Mouse (Mus musculus) 3134 (cell line): ENCODE results near the gene Evi5.

Experiments
- DNase-seq: peaks from one replicate; pipeline ENCODE4 v3.0.0-alpha.2; 2011; ENCODE audit warnings: low spot score; ENCODE audit not compliant: insufficient read length; ENCODE audit errors: extremely low read depth

The Evi5 gene

DNA sequence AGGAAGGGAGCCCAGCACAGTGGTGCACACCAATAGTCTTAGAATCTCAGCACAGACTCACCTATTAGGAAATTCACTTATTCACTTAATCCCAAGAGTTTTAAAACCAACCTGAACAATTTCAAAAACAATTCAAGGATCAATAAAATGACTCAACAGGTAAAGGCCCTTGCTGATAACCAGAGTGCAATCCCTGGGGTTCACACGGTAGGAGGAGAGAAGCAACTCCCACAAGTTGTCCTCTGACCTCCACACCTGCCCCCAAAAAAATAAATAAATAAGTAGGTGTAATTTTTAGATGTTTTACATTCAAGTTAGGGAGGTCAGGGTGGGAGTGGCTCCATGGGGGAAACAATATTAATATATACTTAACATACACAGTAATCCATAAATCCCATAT lies 52.4 kb downstream of the Evi5 start:
- no peak for DNase-seq

DNA sequence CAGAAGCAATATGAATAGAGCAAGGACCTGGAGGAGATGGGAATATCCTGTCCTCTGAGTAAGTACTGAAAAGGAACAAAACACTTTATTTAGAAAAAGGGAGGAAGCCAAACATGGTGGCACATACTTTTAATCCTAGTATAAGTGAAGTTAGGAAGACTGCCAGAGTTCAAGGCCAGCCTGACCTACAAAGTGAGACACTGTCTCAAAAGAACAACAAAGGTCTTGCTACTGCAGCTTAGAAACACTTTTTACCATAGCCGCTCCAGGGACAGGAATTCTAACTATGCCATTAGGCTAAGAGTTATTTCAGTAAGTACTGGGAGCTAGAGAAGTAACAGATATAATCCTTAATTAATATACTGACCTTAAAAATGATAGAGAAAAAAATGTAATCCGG lies 60.3 kb downstream of the Evi5 start:
- DNase-seq: no peak

GRCm38 (mm10) chr5:107807496-107807895 lies 67.4 kb downstream of the Evi5 start:
- DNase-seq: no peak

DNA sequence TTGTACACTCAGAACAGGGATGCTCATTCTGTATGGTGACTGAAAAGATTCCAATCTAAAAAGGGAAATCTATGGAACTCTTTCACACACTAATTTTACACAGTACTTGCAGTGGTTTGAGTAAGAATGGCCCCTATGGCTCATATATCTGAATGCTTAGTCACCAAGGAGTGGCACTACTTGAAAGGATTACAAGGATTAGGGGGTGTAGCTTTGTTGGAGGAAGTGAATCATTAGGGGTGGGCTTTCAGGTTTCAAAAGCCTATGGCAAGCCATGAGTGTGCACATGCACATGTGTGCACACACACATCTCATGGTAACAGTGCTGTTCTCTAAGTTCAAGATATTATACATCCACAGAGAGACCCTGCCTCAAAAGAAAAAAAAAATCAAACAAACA lies 72.3 kb downstream of the Evi5 start:
- peak; percentile 19 for DNase-seq

DNA sequence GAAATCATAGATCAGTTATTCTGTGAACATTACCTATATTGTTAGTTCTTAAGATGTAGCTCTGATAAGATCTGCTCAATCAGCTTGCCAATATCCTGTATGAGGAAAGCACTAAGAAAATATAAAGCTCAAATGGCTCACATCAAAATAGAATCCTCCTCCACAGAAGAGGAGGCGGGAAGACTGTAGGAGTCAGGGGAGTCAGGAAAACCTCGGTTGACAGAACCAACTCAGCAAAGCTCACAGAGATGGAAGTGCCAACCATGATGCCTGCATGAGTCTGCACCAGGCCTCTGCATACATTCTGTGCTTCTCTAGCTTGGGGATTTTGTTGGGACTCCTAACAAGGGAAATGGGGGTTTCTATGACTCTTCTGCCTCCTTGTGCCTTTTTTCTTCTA lies 73.7 kb downstream of the Evi5 start:
- no peak for DNase-seq

- DNase-seq: no peak
Observed at GRCm38 (mm10) chr5:107798290-107798689, 76.6 kb downstream of the Evi5 start.

- DNase-seq: no peak
Observed at GRCm38 (mm10) chr5:107793927-107794326, 81.0 kb downstream of the Evi5 start.

DNA sequence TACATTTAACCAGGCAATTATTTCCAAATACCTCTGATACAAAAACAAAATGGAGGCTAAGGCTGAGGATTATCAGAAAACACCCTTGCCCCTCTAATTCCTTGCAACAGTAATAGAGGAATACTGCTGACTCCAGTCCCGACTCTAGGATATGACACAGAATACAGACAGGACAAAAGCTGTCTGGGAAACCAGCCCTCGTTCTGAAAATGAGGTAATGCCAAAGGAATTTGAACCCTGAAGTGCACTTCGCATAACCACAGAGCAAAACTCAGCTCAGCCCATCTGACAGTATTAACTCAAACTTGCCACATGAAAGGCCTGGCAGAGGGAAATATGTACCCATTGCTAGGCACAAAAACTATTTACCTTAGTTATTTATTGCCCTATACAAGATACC lies 81.6 kb downstream of the Evi5 start:
- DNase-seq: peak; percentile 42

- no peak for DNase-seq
Observed at GRCm38 (mm10) chr5:107792516-107792915, 82.4 kb downstream of the Evi5 start.

- no peak for DNase-seq
Observed at GRCm38 (mm10) chr5:107791966-107792365, 82.9 kb downstream of the Evi5 start.

DNA sequence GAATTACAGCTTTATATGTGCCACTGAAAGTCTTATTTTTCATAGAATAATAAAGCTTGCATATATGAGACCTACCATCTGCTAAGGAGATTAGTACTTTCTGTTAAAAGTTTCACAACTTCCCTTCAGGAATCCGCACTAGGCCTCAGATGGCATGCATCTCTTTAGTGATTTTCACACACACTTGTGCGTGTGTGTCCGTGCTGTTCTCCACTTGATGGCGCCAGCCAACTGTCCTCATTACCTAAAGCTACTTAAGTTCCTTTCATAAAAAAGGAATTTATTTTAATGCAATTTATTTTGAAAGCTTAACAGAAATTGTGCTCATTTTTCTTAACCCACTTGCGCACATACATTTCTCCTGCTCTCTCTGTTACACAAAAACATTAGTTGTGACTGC lies 85.4 kb downstream of the Evi5 start:
- DNase-seq: no peak

GRCm38 (mm10) chr5:107787682-107788443 lies 87.0 kb downstream of the Evi5 start:
- no peak for DNase-seq

GRCm38 (mm10) chr5:107782360-107782759 lies 92.5 kb downstream of the Evi5 start:
- no peak for DNase-seq

DNA sequence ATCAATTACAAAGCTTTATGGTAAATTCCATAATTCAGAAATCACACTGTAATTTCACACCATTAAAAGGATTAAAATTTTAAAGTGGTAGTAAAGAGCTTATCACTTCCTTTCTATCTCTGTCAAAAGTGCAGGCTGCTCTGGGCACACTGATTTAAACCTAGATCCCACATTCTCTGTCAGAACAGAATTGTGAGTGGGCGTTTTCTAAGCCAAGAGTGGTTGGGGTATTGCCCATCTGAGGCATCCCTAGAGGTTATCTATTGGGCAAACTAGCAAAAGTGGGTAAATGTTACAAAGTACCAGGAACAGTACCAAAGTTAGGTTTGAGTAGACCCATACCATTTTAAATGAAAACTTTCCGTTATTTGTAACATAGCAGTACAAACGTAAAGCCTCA lies 96.1 kb downstream of the Evi5 start:
- no peak for DNase-seq

GRCm38 (mm10) chr5:107777545-107777830 lies 97.4 kb downstream of the Evi5 start:
- DNase-seq: no peak

- no peak for DNase-seq
Observed at GRCm38 (mm10) chr5:107776777-107777544, 97.9 kb downstream of the Evi5 start.

- DNase-seq: no peak
Observed at GRCm38 (mm10) chr5:107775875-107776274, 99.0 kb downstream of the Evi5 start.

- DNase-seq: no peak
Observed at GRCm38 (mm10) chr5:107772049-107772448, 102.9 kb downstream of the Evi5 start.

- DNase-seq: no peak
Observed at GRCm38 (mm10) chr5:107768224-107768623, 106.7 kb downstream of the Evi5 start.

GRCm38 (mm10) chr5:107765946-107766345 lies 109.0 kb downstream of the Evi5 start:
- DNase-seq: no peak

GRCm38 (mm10) chr5:107764486-107764885 lies 110.4 kb downstream of the Evi5 start:
- no peak for DNase-seq

DNA sequence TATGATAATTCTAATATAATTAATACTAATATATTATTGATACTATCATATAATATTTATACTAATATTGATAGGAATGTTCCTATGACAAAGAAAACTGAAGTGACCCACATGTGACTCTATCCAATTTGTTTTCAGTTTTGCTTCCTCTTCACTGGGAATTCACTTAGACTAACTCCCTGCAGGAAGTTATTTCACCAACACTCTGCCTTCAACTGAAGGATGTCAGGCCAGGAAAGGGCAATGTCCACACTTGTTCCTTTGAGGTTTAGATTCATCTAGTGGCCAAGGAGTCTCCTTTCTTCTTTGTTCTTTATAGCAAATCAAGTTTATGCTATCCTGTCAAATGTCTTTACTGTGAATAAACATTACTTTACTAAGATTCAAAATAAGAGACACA lies 111.2 kb downstream of the Evi5 start:
- no peak for DNase-seq
